Mouse (Mus musculus): Measurements from ENCODE around the gene Zfp367.

DNA sequence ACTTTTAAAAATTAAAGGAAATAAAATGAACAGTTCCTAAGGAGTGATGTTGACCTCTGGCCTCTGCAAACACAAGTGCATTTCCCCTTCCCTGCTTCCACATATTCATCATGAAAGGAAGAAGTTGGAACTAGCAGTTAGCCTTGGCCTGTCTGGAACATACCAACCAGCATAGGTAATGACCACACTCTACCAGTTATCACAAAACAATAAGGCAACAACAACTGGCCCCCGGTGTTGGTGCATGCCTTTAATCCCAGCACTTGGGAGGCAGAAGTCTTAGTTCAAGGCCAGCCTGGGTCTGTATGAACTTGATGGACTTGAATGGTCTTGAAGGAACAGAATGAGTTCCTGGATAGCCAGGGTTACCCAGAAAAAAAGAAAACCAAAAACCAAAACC lies 42.6 kb downstream of the Zfp367 start:
- no peak for TF ChIP-seq CTCF (IDR thresholded peaks at IDR 0.05; ENCODE audit: insufficient read depth, low read length)
- no peak for TF ChIP-seq POLR2A (IDR thresholded peaks at IDR 0.05; ENCODE audit: borderline replicate concordance, extremely low read depth, low read depth, low read length)
